Mouse (Mus musculus) hindbrain, postnatal 0 days (tissue): ENCODE measurements around the gene Psmd9. TPM values are rescaled to one million over a fixed set of nuclear protein-coding genes. Genes with fewer than 3 reads are reported as not detected.

ENCODE experiments used
- ATAC-seq: fragments of 200-750 bp; cut with Nextera tagmentation; 2 replicates; pipeline ENCODE4 v1.8.0; 2017; ENCODE audit warnings: mild to moderate bottlenecking, moderate TSS enrichment, moderate library complexity
- DNase-seq: peaks from one replicate; pipeline ENCODE4 v3.0.0-alpha.2; 2015; ENCODE audit warnings: low spot score
- H3K27ac ChIP-seq: fragments of 300-500 bp; sonication (generic); 2 replicates; pipeline ENCODE4 v1.5.1; 2014; ENCODE audit warnings: mild to moderate bottlenecking
- H3K27me3 ChIP-seq: fragments of 300-500 bp; sonication (generic); 2 replicates; pipeline ENCODE4 v1.6.1; 2014; ENCODE audit warnings: low read length, mixed read lengths; ENCODE audit not compliant: insufficient read depth
- H3K36me3 ChIP-seq: fragments of 300-500 bp; sonication (generic); 2 replicates; pipeline ENCODE4 v1.6.1; 2014; ENCODE audit warnings: low read length, mixed read lengths; ENCODE audit not compliant: insufficient read depth
- H3K4me1 ChIP-seq: fragments of 300-500 bp; sonication (generic); 2 replicates; pipeline ENCODE4 v1.6.1; 2014; ENCODE audit warnings: antibody characterized with exemption, low read length, mixed read lengths; ENCODE audit not compliant: insufficient read depth
- H3K4me2 ChIP-seq: fragments of 300-500 bp; sonication (generic); 2 replicates; pipeline ENCODE4 v1.6.1; 2014; ENCODE audit warnings: low read depth, mild to moderate bottlenecking, low read length, moderate library complexity, mixed read lengths
- H3K4me3 ChIP-seq: fragments of 300-500 bp; sonication (generic); 2 replicates; pipeline ENCODE4 v1.5.1; 2014; ENCODE audit warnings: low read length
- H3K9ac ChIP-seq: fragments of 300-500 bp; sonication (generic); replicated peaks from 2 replicates; pipeline ENCODE4 v1.6.1; 2014; ENCODE audit warnings: mild to moderate bottlenecking, low read length, moderate library complexity, mixed read lengths
- H3K9me3 ChIP-seq: fragments of 300-500 bp; sonication (generic); 2 replicates; pipeline ENCODE4 v1.6.1; 2016; ENCODE audit warnings: low read length, mixed read lengths
- CTCF ChIP-seq: IDR thresholded peaks from 2 replicates; pipeline ENCODE4 v1.5.1; 2016; ENCODE audit warnings: antibody characterized with exemption, control low read depth, low read depth
- WGBS: fragments of 180-500 bp; shearing (Covaris S2); extraction: QIAGEN DNeasy Blood & Tissue Kit; methylation state at CpG from one replicate; pipeline ENCODE4 v1.1.7; 2014; 5-methylcytosine and 5-hydroxymethylcytosine counted together
- polyA plus RNA-seq: library from polyadenylated mRNA; unstranded; fragments of >200 nt; fragmentation: Nextera tagmentation; extraction: Ambion mirVana; gene quantifications from 2 replicates; pipeline ENCODE4 v1.2.1, GENCODE M21; 2015
- total RNA-seq: library from RNA; depleted of rRNA; stranded (reverse); fragments of >200 nt; gene quantifications from 2 replicates; pipeline ENCODE4 v1.2.3, GENCODE M21; 2014

Gene Psmd9
- total and polyA plus RNA-seq, 2 experiments from 2014 or later = 30.8 to 86.1 TPM

- Histone ChIP-seq H3K4me3 (no peak overlapping the region), H3K9me3 (no peaks in the 10 kb centered on the region), H3K27me3 (no peaks in the 10 kb centered on the region), H3K36me3 (no peaks in the 10 kb centered on the region), H3K4me1 (peaks cover 7% of the 10 kb centered on the region; the same call in 1 of the 2 replicates), H3K9ac (no peak overlapping the region), H3K27ac (no peak overlapping the region), H3K4me2 (no peak overlapping the region)
- TF ChIP-seq CTCF = no peak
- WGBS = 74% methylated on average over 8 of the region's 8 CpGs
- DNase-seq (no peak), ATAC-seq (no peak)
Observed at GRCm38 (mm10) chr5:123260698-123261097, 91.5 kb downstream of the Psmd9 start.

DNA sequence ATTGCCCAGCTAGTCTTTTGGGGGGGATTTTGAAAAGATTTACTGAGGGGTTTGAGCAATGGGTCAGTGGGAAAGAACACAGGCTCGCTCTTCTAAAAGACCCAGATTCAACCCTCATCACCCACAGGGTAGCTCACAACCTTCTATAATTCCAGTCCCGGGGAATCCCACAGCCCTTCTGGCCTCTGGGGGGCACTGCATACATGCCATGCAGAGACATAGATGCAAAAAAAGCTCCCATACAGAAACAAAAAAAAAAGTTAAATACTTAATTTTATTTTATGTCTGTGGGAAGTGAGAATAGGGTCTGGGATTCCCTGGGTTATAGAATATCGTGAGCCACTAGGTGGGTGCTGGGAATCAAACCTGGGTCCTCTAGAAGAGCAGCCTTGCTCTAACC is 97.7 kb downstream of the Psmd9 start:
- Histone ChIP-seq H3K4me2 (no peak overlapping the region), H3K9ac (no peak overlapping the region), H3K36me3 (no peaks in the 10 kb centered on the region), H3K27ac (no peak overlapping the region), H3K4me3 (no peak overlapping the region), H3K9me3 (no peaks in the 10 kb centered on the region), H3K4me1 (no peaks in the 10 kb centered on the region), H3K27me3 (no peaks in the 10 kb centered on the region)
- no peak for DNase-seq
- no peak for ATAC-seq
- TF ChIP-seq CTCF = peak; percentile 21
- 92% methylated on average over 3 of the region's 3 CpGs for WGBS

DNA sequence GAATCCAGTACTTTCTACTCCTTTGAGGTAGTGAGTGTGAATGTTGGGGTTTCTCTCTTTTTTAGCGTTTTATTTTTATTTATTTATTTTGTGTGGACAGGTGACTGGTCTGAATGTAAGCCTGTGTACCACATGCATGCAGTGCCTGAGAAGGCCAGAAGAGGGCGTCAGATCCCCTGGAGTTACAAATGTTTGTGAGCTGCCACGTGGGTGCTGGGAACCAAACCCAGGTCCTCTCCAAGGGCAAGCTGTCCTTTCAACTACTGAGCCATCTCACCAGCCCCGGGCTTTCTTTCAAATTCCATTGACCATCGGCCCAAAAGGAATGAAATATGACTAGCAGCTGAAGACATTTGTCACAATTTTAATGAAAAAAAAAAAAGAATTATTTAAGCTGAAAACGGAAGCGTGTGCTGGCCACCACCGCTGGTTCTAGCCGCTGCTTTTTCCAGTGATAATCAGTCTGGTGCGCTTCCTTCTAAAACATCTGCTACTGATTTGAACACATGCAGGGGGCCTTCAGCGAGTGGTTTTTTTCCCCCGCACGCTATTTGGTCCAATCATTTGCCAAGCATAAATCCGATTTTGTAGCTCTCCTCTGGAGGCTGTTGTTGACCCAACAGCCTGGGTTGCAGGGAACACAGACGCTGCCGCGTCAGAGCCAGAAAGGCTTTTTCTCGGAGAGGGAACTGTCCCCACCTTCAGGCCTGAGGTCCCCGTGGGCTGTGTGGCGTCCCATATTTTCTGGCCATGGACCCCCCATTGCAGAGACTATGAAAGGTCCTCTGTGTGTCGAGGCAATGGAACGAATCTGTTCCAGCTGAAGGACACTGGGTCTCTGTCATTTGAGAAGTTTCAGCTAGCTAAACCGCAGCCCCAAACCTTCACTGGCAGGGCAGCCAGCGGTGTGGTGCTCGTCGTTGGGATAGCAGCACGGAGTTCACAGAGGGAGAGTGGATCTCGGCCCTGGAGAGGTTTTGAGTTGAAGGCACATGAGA is 99.6 kb downstream of the Psmd9 start:
- H3K27me3 ChIP-seq = no peaks in the 10 kb centered on the region
- no peak overlapping the region for H3K9ac ChIP-seq
- DNase-seq (no peak), ATAC-seq (no peak)
- TF ChIP-seq CTCF = no peak
- H3K4me1 ChIP-seq = no peaks in the 10 kb centered on the region
- H3K9me3 ChIP-seq = no peaks in the 10 kb centered on the region
- H3K4me2 ChIP-seq = no peak overlapping the region
- no peak overlapping the region for H3K4me3 ChIP-seq
- 74% methylated on average over 28 of the region's 28 CpGs for WGBS
- no peak overlapping the region for H3K27ac ChIP-seq
- H3K36me3 ChIP-seq = no peaks in the 10 kb centered on the region

GRCm38 (mm10) chr5:123270917-123271316 is 101.7 kb downstream of the Psmd9 start:
- Histone ChIP-seq H3K9me3 (no peaks in the 10 kb centered on the region), H3K36me3 (no peaks in the 10 kb centered on the region), H3K27me3 (no peaks in the 10 kb centered on the region), H3K4me2 (no peak overlapping the region), H3K4me1 (0 out of 2 replicates have a peak, but pooled peaks cover under 1% of the 10 kb centered on the region), H3K27ac (no peak overlapping the region), H3K4me3 (no peak overlapping the region), H3K9ac (no peak overlapping the region)
- no peak for TF ChIP-seq CTCF
- WGBS = 56% methylated on average over 11 of the region's 11 CpGs
- ATAC-seq = no peak
- DNase-seq = no peak

DNA sequence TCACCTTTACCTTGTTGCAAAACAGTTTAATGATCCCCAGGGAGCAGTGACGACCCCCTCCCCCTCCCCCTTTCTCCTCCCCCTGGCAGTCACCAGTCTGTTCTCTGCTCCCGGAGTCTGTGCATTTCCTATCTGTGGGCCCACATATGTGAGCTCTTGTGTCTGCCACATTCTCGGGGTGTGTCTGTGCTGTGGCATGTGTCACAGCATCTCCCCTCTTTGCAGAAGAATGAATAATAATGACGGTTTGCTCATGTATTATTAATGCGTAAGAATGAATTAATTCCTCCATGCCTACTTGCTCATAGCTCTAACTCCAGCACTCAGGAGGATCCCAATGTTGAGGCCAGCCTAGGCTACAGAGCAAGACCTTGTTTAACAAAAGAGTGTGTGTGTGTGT is 103.7 kb downstream of the Psmd9 start:
- no peak for TF ChIP-seq CTCF
- no peak overlapping the region for H3K27ac ChIP-seq
- H3K27me3 ChIP-seq = no peaks in the 10 kb centered on the region
- H3K9me3 ChIP-seq = no peaks in the 10 kb centered on the region
- ATAC-seq = no peak
- H3K4me1 ChIP-seq = peaks cover 8% of the 10 kb centered on the region; the same call in 1 of the 2 replicates
- no peak overlapping the region for H3K4me3 ChIP-seq
- H3K36me3 ChIP-seq = no peaks in the 10 kb centered on the region
- DNase-seq = no peak
- 45% methylated on average over 5 of the region's 5 CpGs for WGBS
- H3K4me2 ChIP-seq = no peak overlapping the region
- H3K9ac ChIP-seq = no peak overlapping the region

DNA sequence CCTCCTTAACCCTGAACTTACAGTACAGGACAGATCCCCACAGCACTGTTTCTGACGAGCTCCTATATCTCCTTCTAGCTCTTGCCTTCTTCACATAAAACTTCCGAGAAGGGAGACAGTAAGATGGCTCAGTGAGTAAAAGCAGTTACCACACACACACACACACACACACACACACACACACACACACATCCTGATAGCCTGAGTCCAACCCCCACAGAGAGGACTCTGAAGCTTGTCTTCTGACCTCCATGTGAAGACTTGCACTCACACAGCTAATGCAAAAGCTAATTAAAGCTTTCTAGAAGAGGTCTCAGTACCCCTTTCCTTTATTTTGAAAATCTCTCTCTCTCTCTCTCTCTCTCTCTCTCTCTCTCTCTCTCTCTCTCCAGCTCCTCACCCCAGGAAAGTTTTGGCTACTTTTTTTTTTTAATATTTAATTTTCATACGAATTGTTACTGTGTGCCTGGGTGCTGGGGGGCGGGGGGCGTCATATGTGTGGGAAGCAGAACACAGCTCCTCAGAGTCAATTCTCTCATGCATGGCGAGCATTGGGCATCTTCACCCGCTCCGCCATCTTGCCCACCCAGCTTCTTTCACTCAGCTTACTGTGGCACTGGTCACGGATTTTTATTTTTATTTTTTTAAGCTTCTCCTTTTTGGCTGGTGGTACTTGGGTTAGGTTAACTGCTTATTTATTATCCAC is 107.6 kb downstream of the Psmd9 start:
- no peak for TF ChIP-seq CTCF
- Histone ChIP-seq H3K27me3 (no peaks in the 10 kb centered on the region), H3K9me3 (no peaks in the 10 kb centered on the region), H3K27ac (peak overlapping the region; percentile 59), H3K9ac (no peak overlapping the region), H3K4me1 (peaks cover 8% of the 10 kb centered on the region; the same call in 1 of the 2 replicates), H3K4me3 (no peak overlapping the region), H3K36me3 (no peaks in the 10 kb centered on the region), H3K4me2 (peak overlapping the region; percentile 28)
- DNase-seq (no peak), ATAC-seq (peak; percentile 55)
- WGBS = 50% methylated on average over 9 of the region's 9 CpGs
